Mouse (Mus musculus) mouse embryonic stem cell (cell line): ENCODE measurements around the gene Fam213b.

Source experiments
- in situ Hi-C, 2 experiments: fragments of 300-500 bp; cut with MboI; formaldehyde crosslinking; loops; 1 replicate in 1 of 2; 3 replicates in 1 of 2; pipeline ENCODE4 v1.14.3; 2019 to 2020; ENCODE audit warnings: low sequenced_read_pairs in 2 of 2, low pct_unique_long_range_greater_than_20kb in 1 of 2, mixed read lengths in 1 of 2; ENCODE audit not compliant: unreplicated experiment in 1 of 2

The Fam213b gene

GRCm38 (mm10) chr4:154895549-154895948 is 3.4 kb downstream of the Fam213b start:
- in situ Hi-C loops = loop anchor here in 1 of 2 experiments (25.0 kb wide), 1 partner anchor 342 kb away; the partner anchor contains the start of gene Faap20

GRCm38 (mm10) chr4:154890887-154891286 is 8.0 kb downstream of the Fam213b start:
- in situ Hi-C loops = loop anchor here in 1 of 2 experiments (25.0 kb wide), 1 partner anchor 346 kb away; the partner anchor contains the start of gene Faap20

GRCm38 (mm10) chr4:154887593-154888250 is 11.2 kb downstream of the Fam213b start:
- in situ Hi-C loops = loop anchor here (5.0 to 25.0 kb wide), 4 partner anchors 177 to 367 kb away; partner anchors contain the start of genes Pex10 (in 2 of the 2) and Faap20 (in 1 of the 2)

- in situ Hi-C loops = loop anchor here (5.0 to 25.0 kb wide), 4 partner anchors 178 to 368 kb away; partner anchors contain the start of genes Pex10 (in 2 of the 2) and Faap20 (in 1 of the 2)
Observed at GRCm38 (mm10) chr4:154886876-154887592, 11.9 kb downstream of the Fam213b start.

GRCm38 (mm10) chr4:154885416-154885815 is 13.5 kb downstream of the Fam213b start:
- in situ Hi-C loops = loop anchor here (5.0 to 25.0 kb wide), 4 partner anchors 179 to 369 kb away; partner anchors contain the start of genes Pex10 (in 2 of the 2) and Faap20 (in 1 of the 2)

GRCm38 (mm10) chr4:154882014-154882659 is 16.8 kb downstream of the Fam213b start:
- in situ Hi-C loops = loop anchor here (10.0 to 25.0 kb wide), 3 partner anchors 183 to 373 kb away; partner anchors contain the start of genes Faap20 (in 1 of the 2) and Pex10 (in 1 of the 2)

GRCm38 (mm10) chr4:154880730-154881129 is 18.2 kb downstream of the Fam213b start:
- in situ Hi-C loops = loop anchor here (10.0 to 25.0 kb wide), 3 partner anchors 184 to 374 kb away; partner anchors contain the start of genes Faap20 (in 1 of the 2) and Pex10 (in 1 of the 2)

GRCm38 (mm10) chr4:154877864-154878548 is 20.9 kb downstream of the Fam213b start:
- in situ Hi-C loops = loop anchor here in 1 of 2 experiments (25.0 kb wide), 1 partner anchor 359 kb away; the partner anchor contains the start of gene Faap20

GRCm38 (mm10) chr4:154873186-154873585 is 25.7 kb downstream of the Fam213b start:
- in situ Hi-C loops = no loop called here

GRCm38 (mm10) chr4:154871757-154872251 is 27.1 kb downstream of the Fam213b start:
- in situ Hi-C loops = no loop called here

- in situ Hi-C loops = no loop called here
Observed at GRCm38 (mm10) chr4:154870721-154871120, 28.2 kb downstream of the Fam213b start.

GRCm38 (mm10) chr4:154869440-154869839 is 29.5 kb downstream of the Fam213b start, which contains the start of gene Mmel1:
TSS of gene Mmel1 (plus strand) at chr4:154869585.
- in situ Hi-C loops = no loop called here

- in situ Hi-C loops = no loop called here
Observed at GRCm38 (mm10) chr4:154867257-154867656, 31.7 kb downstream of the Fam213b start.

GRCm38 (mm10) chr4:154866391-154866790 is 32.5 kb downstream of the Fam213b start:
- in situ Hi-C loops = no loop called here

GRCm38 (mm10) chr4:154864961-154865760 is 33.8 kb downstream of the Fam213b start:
- in situ Hi-C loops = no loop called here

GRCm38 (mm10) chr4:154864271-154864771 is 34.6 kb downstream of the Fam213b start:
- in situ Hi-C loops = no loop called here

- in situ Hi-C loops = no loop called here
Observed at GRCm38 (mm10) chr4:154863436-154863935, 35.4 kb downstream of the Fam213b start.
